Mouse (Mus musculus) forebrain, embryonic 11.5 days (tissue): ENCODE results near the gene Nectin3. TPM values are rescaled to one million over a fixed set of nuclear protein-coding genes. Genes with fewer than 3 reads are reported as not detected.
"Not testable (repeated sequence)": the region's sequence is repeated elsewhere in the genome, so short reads cannot be mapped to it uniquely, and the experiment has no call there.

Experiments used
- ATAC-seq: fragments of 200-750 bp; cut with Nextera tagmentation; replicated peaks from 2 replicates; pipeline ENCODE4 v1.8.0; 2017; ENCODE audit warnings: moderate TSS enrichment; ENCODE audit not compliant: low FRiP score
- DNase-seq: peaks from one replicate; pipeline ENCODE4 v3.0.0-alpha.2; 2017; ENCODE audit warnings: low spot score
- H3K27ac ChIP-seq: fragments of 300-500 bp; sonication (generic); 2 replicates; pipeline ENCODE4 v1.5.1; 2014; ENCODE audit warnings: low read depth, low read length
- H3K27me3 ChIP-seq: fragments of 300-500 bp; sonication (generic); 2 replicates; pipeline ENCODE4 v1.6.1; 2014; ENCODE audit warnings: mild to moderate bottlenecking, low read length, mixed read lengths; ENCODE audit not compliant: control insufficient read depth, insufficient read depth
- H3K36me3 ChIP-seq: fragments of 300-500 bp; sonication (generic); 2 replicates; pipeline ENCODE4 v1.6.1; 2014; ENCODE audit warnings: mild to moderate bottlenecking, low read length, moderate library complexity, mixed read lengths; ENCODE audit not compliant: control insufficient read depth, insufficient read depth
- H3K4me1 ChIP-seq: fragments of 300-500 bp; sonication (generic); replicated peaks from 2 replicates; pipeline ENCODE4 v1.6.1; 2014; ENCODE audit warnings: low read length, mixed read lengths; ENCODE audit not compliant: control insufficient read depth, insufficient read depth
- H3K4me2 ChIP-seq: fragments of 300-500 bp; sonication (generic); 2 replicates; pipeline ENCODE4 v1.6.1; 2014; ENCODE audit warnings: low read depth, mild to moderate bottlenecking, low read length, moderate library complexity, mixed read lengths; ENCODE audit not compliant: severe bottlenecking
- H3K4me3 ChIP-seq: fragments of 300-500 bp; sonication (generic); 2 replicates; pipeline ENCODE4 v1.5.1; 2014; ENCODE audit warnings: low read depth, low read length
- H3K9ac ChIP-seq: fragments of 300-500 bp; sonication (generic); 2 replicates; pipeline ENCODE4 v1.6.1; 2014; ENCODE audit warnings: low read length
- H3K9me3 ChIP-seq: fragments of 300-500 bp; sonication (generic); 2 replicates; pipeline ENCODE4 v1.6.1; 2016; ENCODE audit warnings: low read length, mixed read lengths; ENCODE audit not compliant: control insufficient read depth
- WGBS: fragments of 180-500 bp; shearing (Covaris S2); extraction: QIAGEN DNeasy Blood & Tissue Kit; methylation state at CpG from one replicate; pipeline ENCODE4 v1.1.7; 2014; 5-methylcytosine and 5-hydroxymethylcytosine counted together
- polyA plus RNA-seq: library from polyadenylated mRNA; unstranded; fragments of >200 nt; fragmentation: Nextera tagmentation; extraction: Ambion mirVana; gene quantifications from 2 replicates; pipeline ENCODE4 v1.2.1, GENCODE M21; 2014

The Nectin3 gene
- polyA plus RNA-seq, 1 experiment from 2014 or later = 81.0 TPM

DNA sequence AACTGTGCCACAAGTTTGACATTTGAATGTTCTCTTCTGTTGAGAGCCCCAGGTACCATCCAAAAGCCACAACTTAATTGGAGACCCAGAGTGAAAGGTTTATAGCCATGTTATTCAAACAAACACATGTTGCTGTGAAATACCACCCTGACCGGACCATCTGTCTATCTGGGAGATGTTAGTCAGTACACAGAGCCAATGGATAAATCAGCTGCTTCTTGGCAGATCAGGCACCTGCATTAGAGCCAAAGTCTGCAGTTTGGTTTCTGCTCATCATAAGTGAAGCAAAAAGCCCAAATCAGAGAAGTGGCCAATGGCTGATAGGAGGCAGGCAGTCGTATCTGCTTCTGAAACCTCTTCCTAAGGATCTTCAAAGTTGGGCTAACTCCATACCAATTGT, 140.7 kb downstream of the Nectin3 start:
- DNase-seq, H3K9ac ChIP-seq, H3K27ac ChIP-seq, H3K4me2 ChIP-seq, H3K36me3 ChIP-seq, H3K27me3 ChIP-seq, H3K9me3 ChIP-seq, H3K4me3 ChIP-seq, ATAC-seq, H3K4me1 ChIP-seq: not testable (repeated sequence)
- 87% methylated on average over 2 of the region's 2 CpGs for WGBS

DNA sequence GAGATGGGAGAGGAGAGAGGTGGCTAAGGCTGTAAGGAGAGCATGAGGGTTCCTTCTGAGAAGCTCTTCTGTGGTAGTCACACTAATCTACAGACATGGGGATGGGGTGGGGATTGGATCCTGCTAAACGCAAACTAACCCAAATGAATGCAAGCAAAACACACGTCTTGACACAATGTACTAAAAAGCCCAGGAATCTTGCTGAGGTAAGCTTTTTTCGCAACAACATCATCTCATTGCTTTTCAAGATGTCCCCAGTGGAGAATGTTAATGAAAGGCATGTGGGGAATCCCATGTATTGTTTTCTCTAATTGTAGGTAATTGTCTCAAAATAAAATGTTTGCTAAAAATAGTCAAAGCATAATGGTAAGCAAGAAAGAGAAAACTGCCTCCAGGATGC, 141.7 kb downstream of the Nectin3 start:
- ATAC-seq (no peak), DNase-seq (no peak)
- Histone ChIP-seq H3K36me3 (no peaks in the 10 kb centered on the region), H3K4me1 (no peaks in the 10 kb centered on the region), H3K27ac (no peak overlapping the region), H3K27me3 (no peaks in the 10 kb centered on the region), H3K4me3 (no peak overlapping the region), H3K9me3 (no peaks in the 10 kb centered on the region), H3K4me2 (no peak overlapping the region), H3K9ac (no peak overlapping the region)
- WGBS = 60% methylated on average over 3 of the region's 3 CpGs
